Mouse (Mus musculus) left cerebral cortex, postnatal 4 days (tissue): Measurements from ENCODE around the gene Gm8251. TPM values are rescaled to one million over a fixed set of nuclear protein-coding genes. Genes with fewer than 3 reads are reported as not detected.
"Not testable (repeated sequence)": the region's sequence is repeated elsewhere in the genome, so short reads cannot be mapped to it uniquely, and the experiment has no call there.

Experiments used
- DNase-seq: peaks from one replicate; pipeline ENCODE4 v3.0.0-alpha.2; 2022
- intact Hi-C: fragments of 180-260 bp; cut with DNase I; formaldehyde crosslinking; loops from one replicate; pipeline ENCODE4 v1.15.1; 2025
- total RNA-seq, 2 experiments: library from RNA; stranded (reverse); gene quantifications; 2 replicates each; pipeline ENCODE4 v1.2.3; 2021

Gene Gm8251
- total RNA-seq: not detected

GRCm38 (mm10) chr1:44061836-44062235 is at the start of gene Gm8251:
Gene Gm8251, minus strand, starts transcription at chr1:44061936.
- DNase-seq: no peak
- intact Hi-C loops: no loop called here

- intact Hi-C loops: loop anchor here (10.0 kb wide), 1 partner anchor 138 kb away; no protein-coding TSS in a partner anchor
- DNase-seq: no peak
Observed at GRCm38 (mm10) chr1:44102939-44103338, 41.2 kb upstream of the Gm8251 start.

- DNase-seq: peak; percentile 96
- intact Hi-C loops: loop anchor here (10.0 kb wide), 1 partner anchor 137 kb away; no protein-coding TSS in a partner anchor
Observed at GRCm38 (mm10) chr1:44102259-44102717, 40.6 kb upstream of the Gm8251 start, which contains the start of gene Tex30. Gene Tex30, minus strand, starts transcription at chr1:44102441.

- DNase-seq: peak; percentile 26
- intact Hi-C loops: loop anchor here (10.0 kb wide), 1 partner anchor 137 kb away; no protein-coding TSS in a partner anchor
Observed at GRCm38 (mm10) chr1:44101448-44102225, 39.9 kb upstream of the Gm8251 start.

GRCm38 (mm10) chr1:44064625-44065024 is 2.9 kb upstream of the Gm8251 start:
- intact Hi-C loops: no loop called here
- peak; percentile 32 for DNase-seq

GRCm38 (mm10) chr1:44063439-44063838 is 1.7 kb upstream of the Gm8251 start:
- intact Hi-C loops: no loop called here
- no peak for DNase-seq

- no peak for DNase-seq
- intact Hi-C loops: no loop called here
Observed at GRCm38 (mm10) chr1:44057805-44058204, 3.9 kb downstream of the Gm8251 start.

GRCm38 (mm10) chr1:44046556-44046955 is 15.2 kb downstream of the Gm8251 start:
- intact Hi-C loops: loop anchor here (10.0 kb wide), 1 partner anchor 282 kb away; no protein-coding TSS in a partner anchor
- DNase-seq: no peak

DNA sequence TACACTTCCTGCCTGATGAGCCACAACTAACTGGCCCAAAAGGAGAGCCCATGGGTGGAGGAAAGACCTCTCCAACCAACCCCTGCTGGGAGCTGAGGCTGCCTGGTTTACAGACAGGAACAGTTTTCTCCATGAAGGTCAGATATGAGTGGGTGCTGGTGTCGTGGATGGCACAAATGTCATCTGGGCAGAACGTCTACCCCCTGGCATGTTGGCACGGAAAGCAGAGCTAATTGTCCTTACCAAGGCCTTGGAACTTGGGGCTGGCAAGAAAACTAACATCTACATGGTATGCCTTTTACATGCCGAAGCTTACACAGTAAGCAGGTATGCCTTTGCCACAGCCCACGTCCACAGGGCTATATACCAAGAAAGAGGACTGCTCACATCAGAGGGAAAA is 16.0 kb downstream of the Gm8251 start:
- intact Hi-C loops: loop anchor here (10.0 kb wide), 1 partner anchor 281 kb away; no protein-coding TSS in a partner anchor
- DNase-seq: not testable (repeated sequence)

DNA sequence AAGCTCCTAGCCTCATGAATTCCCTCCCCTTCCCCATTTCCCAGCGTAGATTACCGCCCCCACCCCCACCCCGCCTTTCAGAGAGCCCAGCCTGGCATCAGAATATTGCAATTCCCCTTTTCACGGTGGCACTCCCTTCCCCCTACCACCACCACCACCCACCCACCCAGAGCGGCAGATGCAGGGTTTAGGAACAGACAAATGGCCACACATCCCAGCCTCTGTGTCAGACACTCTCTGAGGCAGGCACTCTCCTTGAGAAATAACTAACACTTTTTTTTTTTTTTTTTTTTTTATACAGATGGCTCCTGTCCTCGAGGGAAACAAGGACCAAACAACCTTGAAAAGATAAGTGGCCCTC is 19.2 kb downstream of the Gm8251 start:
- intact Hi-C loops: loop anchor here (10.0 kb wide), 1 partner anchor 278 kb away; no protein-coding TSS in a partner anchor
- DNase-seq: no peak

DNA sequence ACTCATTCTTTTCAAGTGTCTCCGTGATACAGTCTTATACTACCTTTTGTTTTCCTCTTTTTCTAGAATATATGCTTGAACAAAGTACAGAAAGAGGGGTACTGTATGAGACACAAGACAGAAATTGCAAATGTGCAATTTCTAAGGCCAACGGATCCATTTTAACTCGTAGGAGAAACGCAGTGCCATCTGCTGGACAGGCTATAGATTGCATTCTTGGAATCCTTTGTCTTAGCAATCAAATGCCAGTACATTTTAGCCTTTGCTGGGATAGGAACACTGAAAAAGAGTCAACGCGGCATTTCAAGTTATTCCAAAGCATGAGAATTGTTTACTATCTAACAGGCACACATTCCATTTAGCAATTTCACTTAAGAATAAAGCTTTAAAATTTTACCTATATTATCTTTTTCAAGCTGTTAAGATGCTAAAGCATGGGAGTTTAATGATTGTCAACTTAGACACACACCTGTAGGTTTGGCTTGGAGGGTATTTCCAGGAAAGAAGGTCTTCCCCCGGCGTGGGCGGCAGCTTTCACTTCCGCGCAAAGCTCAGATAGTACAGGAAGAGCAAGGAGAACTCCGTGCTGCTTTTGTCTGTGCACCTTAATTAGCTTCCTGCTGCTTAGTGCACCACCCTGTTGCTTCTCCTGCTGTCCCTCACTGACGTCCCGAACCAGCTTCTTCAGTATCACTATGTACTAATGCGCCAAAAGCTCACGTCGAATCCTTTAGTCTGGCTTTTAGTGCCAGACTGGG is 19.8 kb downstream of the Gm8251 start:
- intact Hi-C loops: loop anchor here (10.0 kb wide), 1 partner anchor 277 kb away; no protein-coding TSS in a partner anchor
- peak; percentile 62 for DNase-seq

DNA sequence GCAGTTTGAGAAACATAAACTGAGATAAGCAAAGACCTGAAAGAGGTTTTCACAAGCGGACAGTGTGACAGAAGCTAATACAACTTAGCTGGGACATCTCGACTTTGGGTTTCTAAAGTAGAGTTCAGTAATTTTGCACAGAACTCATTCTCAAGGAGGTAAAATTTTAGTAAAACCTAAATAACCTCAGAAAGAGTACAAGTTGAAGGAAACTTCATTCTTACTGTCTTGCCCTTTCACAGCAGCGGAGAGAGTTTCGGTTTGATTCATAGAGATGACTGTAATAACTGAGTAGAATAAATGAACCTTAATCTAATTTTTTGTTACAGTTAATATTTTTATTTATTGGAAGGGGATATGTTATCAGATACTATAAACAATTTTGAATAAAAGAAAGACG is 28.8 kb downstream of the Gm8251 start:
- DNase-seq: no peak
- intact Hi-C loops: no loop called here

DNA sequence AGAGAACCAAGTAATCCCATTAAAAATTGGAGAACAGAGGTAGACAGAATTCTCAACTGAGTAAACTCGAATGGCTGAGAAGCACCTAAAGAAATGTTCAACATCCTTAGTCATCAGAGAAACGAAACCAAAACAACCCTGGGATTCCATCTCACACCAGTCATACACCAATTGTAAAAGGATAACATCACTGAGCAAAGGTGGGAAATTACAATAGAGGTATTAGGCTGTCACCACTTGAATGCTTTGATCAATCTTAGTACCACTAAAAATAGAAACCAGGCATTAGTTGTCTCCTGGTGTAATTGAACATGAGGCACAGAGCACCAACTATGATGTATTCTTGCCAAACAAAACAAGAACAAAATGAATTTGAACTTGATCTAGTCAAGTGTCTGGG is 29.5 kb downstream of the Gm8251 start:
- no peak for DNase-seq
- intact Hi-C loops: no loop called here

DNA sequence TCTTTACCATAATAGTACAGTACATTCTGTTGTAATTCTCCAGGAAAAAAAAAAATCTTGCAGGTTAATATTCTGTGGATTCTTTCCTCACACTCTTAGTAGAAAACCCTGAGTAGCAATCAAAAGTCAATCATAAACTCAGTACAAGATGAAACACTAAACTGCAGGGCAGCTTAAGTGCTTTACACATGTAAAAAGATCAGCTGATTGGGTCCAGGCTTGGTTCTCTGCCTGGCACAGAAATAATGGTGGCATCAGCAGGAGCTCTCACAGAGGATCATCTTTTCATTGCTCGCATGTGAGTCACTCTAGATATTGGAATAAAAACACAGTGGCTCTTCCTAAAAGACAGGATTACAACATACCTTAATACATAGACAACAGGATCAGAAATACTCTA is 34.1 kb downstream of the Gm8251 start:
- intact Hi-C loops: no loop called here
- DNase-seq: no peak

DNA sequence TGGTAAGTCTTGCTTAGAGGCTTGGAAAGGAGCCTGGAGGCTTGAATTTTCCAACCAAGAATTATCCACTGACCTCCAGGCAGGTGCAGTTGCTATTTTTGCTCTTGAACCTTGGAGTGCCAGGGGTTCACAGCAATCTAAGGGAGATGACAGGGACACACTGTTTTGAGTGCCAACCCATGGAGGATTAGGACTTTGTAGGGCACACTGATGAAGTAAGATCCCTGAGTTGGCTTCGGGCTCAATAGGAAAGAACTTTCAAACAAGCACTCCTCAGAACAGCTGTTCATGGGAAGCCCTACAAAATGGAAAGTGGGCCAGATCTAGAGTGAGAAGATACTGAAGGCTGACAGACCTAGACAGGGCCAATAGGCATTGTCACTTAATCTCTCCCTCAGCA is 39.1 kb downstream of the Gm8251 start:
- intact Hi-C loops: no loop called here

GRCm38 (mm10) chr1:44019934-44020333 is 41.8 kb downstream of the Gm8251 start, which contains the start of gene Mettl21c:
Gene Mettl21c, minus strand, starts transcription at chr1:44020034.
- intact Hi-C loops: no loop called here
- DNase-seq: no peak

More for the DNA sequence above, 39.1 kb downstream of the Gm8251 start:
- no peak for DNase-seq

DNA sequence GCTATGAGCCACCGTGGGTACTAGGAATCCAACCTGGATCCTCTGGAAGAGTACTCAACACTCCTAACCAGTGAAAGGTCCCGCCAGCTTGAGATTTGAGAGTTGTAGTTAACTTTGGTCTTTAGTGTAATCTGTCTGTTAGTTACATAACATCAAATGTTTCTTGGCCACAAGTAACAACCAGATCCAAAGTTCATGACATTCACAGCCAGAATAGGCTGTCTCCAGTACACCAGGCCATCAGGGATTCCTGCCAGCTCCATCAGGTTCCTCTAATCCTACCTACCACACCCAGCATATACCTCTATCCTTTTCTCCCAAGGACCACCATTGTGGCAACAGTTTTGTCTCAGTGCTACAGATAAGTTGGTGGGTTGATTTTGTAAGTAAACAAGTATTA is 46.2 kb downstream of the Gm8251 start:
- intact Hi-C loops: no loop called here
- DNase-seq: no peak
